Mouse (Mus musculus) testis, adult 2 months (tissue): ENCODE measurements around the gene Nme9.

Experiments used
- CTCF ChIP-seq: fragments of 200-500 bp; IDR thresholded peaks from 2 replicates; pipeline ENCODE4 v1.5.1; 2012; ENCODE audit warnings: low read depth, mild to moderate bottlenecking, inconsistent platforms, low read length, moderate library complexity; ENCODE audit not compliant: control insufficient read depth, insufficient read depth, insufficient replicate concordance
- POLR2A ChIP-seq: fragments of 200-500 bp; IDR thresholded peaks from 2 replicates; pipeline ENCODE4 v1.6.1; 2012; ENCODE audit warnings: low read depth, mild to moderate bottlenecking, inconsistent platforms, low read length, moderate library complexity; ENCODE audit not compliant: control insufficient read depth

- TF ChIP-seq CTCF (no peak), POLR2A (no peak)
Measured at GRCm38 (mm10) chr9:99491050-99491449, 39.8 kb downstream of the Nme9 start.
